Mouse (Mus musculus) midbrain, embryonic 15.5 days (tissue): ENCODE results near the gene Isoc2a. TPM values are rescaled to one million over a fixed set of nuclear protein-coding genes. Genes with fewer than 3 reads are reported as not detected.

Experiments
- ATAC-seq: fragments of 200-750 bp; cut with Nextera tagmentation; replicated peaks from 2 replicates; pipeline ENCODE4 v1.8.0; 2017; ENCODE audit warnings: moderate TSS enrichment
- H3K27ac ChIP-seq: fragments of 300-500 bp; sonication (generic); 2 replicates; pipeline ENCODE4 v1.5.1; 2015; ENCODE audit warnings: mild to moderate bottlenecking, inconsistent platforms
- H3K27me3 ChIP-seq: fragments of 300-500 bp; sonication (generic); replicated peaks from 2 replicates; pipeline ENCODE4 v1.6.1; 2015; ENCODE audit warnings: inconsistent platforms
- H3K36me3 ChIP-seq: fragments of 300-500 bp; sonication (generic); replicated peaks from 2 replicates; pipeline ENCODE4 v1.6.1; 2015; ENCODE audit warnings: inconsistent platforms
- H3K4me1 ChIP-seq: fragments of 300-500 bp; sonication (generic); 2 replicates; pipeline ENCODE4 v1.6.1; 2015; ENCODE audit warnings: inconsistent platforms
- H3K4me2 ChIP-seq: fragments of 300-500 bp; sonication (generic); 2 replicates; pipeline ENCODE4 v1.6.1; 2015; ENCODE audit warnings: inconsistent platforms, mild to moderate bottlenecking, moderate library complexity
- H3K4me3 ChIP-seq: fragments of 300-500 bp; sonication (generic); 2 replicates; pipeline ENCODE4 v1.5.1; 2015; ENCODE audit warnings: mild to moderate bottlenecking, inconsistent platforms
- H3K9ac ChIP-seq: fragments of 300-500 bp; sonication (generic); 2 replicates; pipeline ENCODE4 v1.6.1; 2015; ENCODE audit warnings: mild to moderate bottlenecking, inconsistent platforms
- H3K9me3 ChIP-seq: fragments of 300-500 bp; sonication (generic); 2 replicates; pipeline ENCODE4 v1.6.1; 2016; ENCODE audit warnings: inconsistent platforms
- WGBS: fragments of 180-500 bp; shearing (Covaris S2); methylation state at CpG from one replicate; pipeline ENCODE4 v1.1.7; 2015; ENCODE audit warnings: mixed read lengths; 5-methylcytosine and 5-hydroxymethylcytosine counted together
- polyA plus RNA-seq: library from polyadenylated mRNA; unstranded; fragments of >200 nt; fragmentation: Nextera tagmentation; extraction: Ambion mirVana; gene quantifications from 2 replicates; pipeline ENCODE4 v1.2.1, GENCODE M21; 2015

Gene Isoc2a
- 0.54 and 0.57 TPM in 2 replicates for polyA plus RNA-seq

DNA sequence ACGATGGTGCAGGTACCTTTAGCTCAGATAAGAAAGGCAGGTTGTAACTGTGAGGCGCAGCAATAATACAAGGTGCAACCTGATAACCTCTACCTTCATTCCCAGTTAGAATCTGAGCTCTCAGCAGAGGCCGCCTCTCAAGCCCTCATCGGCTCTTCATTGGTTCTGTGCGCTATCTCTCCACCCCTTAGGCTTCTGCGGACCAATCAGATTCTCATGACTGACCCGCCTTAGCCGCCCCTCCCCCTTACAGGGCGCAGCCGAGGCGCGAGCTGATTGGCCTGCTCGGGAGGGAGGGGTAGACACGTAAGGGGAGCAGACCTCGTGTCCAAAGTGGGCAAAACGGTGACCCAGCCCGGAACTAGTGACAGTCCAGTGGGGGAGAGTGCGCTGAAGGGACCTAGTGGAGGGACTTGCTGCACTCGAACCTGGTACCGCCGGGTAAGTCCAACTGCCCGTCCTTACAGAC lies at the start of gene Isoc2a:
TSS of gene Isoc2a (plus strand) at position 401 of the 469 bp plus-strand sequence.
- Histone ChIP-seq H3K4me1 (peaks cover 15% of the 10 kb centered on the region), H3K27ac (peak within 1 kb of the TSS; percentile 68), H3K36me3 (no peaks in the 10 kb centered on the region), H3K9me3 (no peaks in the 10 kb centered on the region), H3K4me2 (peak within 1 kb of the TSS; percentile 93), H3K4me3 (peak within 1 kb of the TSS; percentile 65), H3K27me3 (0 out of 2 replicates have a peak, but pooled peaks cover 3% of the 10 kb centered on the region), H3K9ac (peak within 1 kb of the TSS; percentile 49)
- 0% methylated on average over 22 of the region's 22 CpGs for WGBS
- ATAC-seq, result peak; percentile 100

DNA sequence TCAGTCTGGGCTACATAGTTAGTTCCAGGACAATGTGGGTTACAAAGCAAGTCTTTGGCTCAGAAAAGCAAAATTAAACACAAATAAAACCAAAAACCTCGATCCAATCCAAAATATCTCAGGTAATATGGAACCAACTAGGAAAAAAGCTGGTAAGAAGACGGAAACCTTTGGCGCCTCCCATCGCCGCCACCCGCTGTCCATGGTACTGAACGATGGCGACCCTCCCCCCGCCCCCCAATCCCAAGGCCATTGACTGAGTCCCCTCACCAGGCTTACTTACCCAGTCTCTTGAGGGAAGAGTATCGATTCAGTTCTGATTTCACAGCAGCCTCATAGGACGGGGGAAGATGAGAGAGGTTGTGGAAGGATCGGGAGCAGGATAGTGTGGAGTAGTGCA lies 46.5 kb upstream of the Isoc2a start:
- no peak overlapping the region for H3K4me3 ChIP-seq
- no peaks in the 10 kb centered on the region for H3K9me3 ChIP-seq
- H3K36me3 ChIP-seq, result peaks cover 15% of the 10 kb centered on the region
- no peak overlapping the region for H3K27ac ChIP-seq
- no peak for ATAC-seq
- 0 out of 2 replicates have a peak, but pooled peaks cover 2% of the 10 kb centered on the region for H3K4me1 ChIP-seq
- WGBS, result 9% methylated on average over 12 of the region's 12 CpGs
- H3K27me3 ChIP-seq, result no peaks in the 10 kb centered on the region
- no peak overlapping the region for H3K4me2 ChIP-seq
- no peak overlapping the region for H3K9ac ChIP-seq

DNA sequence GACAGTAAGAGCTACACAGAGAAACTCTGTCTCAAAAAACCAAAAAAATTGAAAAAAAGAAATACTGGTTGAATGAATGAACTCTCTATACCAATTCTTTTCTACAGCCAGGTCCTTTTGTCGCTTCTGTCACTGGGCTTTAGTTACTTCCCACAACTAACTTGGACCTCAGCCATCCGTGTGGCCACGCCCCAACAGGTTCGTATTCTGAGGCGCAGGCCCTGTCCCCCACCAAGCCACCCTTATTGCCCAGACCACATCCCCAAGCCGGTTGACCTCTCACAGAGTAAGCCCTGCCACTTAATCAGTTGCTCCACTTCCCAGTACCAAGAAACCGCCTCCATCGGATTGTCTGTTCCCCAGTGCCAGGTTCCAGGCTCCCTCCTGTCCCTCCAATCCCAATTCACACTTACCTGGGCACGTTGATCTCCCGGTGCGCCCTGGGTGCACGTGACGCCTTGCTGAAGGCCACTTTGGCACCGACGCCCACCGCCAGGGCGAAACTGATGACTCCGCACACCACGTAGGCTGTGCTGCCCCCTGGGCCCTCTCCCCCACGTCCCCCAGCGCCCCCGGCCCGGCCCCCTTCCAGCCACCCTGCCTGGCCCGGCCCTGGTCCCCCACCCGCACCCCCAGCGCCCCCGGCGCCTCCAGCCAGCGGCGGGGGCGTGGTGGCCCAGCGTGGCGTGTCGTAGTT lies 41.2 kb upstream of the Isoc2a start:
- Histone ChIP-seq H3K4me2 (peak overlapping the region; percentile 59), H3K27ac (peak overlapping the region; percentile 90), H3K9ac (peak overlapping the region; percentile 89), H3K27me3 (no peaks in the 10 kb centered on the region), H3K36me3 (no peaks in the 10 kb centered on the region; the same call in 1 of the 2 replicates), H3K4me3 (peak overlapping the region; percentile 61), H3K4me1 (peaks cover 13% of the 10 kb centered on the region), H3K9me3 (no peaks in the 10 kb centered on the region)
- peak; percentile 31 for ATAC-seq
- 6% methylated on average over 34 of the region's 34 CpGs for WGBS

DNA sequence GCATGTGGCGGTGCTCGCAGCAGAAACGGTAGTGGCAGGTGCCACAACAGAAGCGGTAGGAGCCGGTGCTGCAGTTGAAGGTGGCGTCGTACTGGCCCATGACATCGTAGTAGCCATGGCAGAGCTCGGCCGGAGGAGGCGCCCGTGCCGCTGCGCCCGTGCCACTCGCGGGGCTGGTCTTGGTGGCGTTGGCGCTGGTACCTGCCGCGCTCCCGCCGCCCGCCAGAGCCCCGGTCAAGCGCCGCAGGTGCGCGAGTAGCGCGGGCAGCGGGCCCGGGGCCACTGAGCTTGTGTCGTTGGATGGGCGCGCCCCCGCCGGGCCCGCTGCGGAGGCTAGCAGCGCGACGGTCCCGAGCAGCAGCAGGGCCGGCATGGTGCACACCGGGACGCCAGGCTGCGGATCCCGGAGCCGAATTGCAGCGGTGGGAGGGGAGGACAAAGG lies 40.6 kb upstream of the Isoc2a start:
- peak overlapping the region; percentile 90 for H3K27ac ChIP-seq
- whole genome bisulfite sequencing, result under 1% methylated on average over 48 of the region's 51 CpGs

DNA sequence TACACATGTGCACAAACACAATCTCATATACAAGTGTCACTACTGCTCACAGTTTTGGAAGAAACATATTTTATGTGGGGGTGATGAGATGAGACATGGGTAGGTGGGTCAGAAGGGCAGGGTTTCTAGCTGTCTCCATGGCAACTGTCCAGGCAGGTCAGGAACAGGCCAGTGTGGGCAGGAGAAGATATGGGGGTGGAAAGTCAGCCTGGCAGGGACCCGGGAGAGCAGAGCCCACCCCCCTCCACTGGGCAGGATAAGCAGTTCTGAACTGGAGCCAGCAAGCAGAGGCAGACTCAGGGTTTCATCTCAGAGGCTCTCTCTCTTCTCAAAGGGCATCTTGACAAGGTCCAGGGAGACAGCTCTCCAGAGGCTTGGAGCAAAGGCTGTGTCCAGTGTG lies 39.3 kb upstream of the Isoc2a start:
- Histone ChIP-seq H3K9me3 (no peaks in the 10 kb centered on the region), H3K27ac (no peak overlapping the region), H3K27me3 (no peaks in the 10 kb centered on the region), H3K36me3 (no peaks in the 10 kb centered on the region), H3K4me1 (peaks cover 27% of the 10 kb centered on the region), H3K9ac (no peak overlapping the region), H3K4me3 (0 out of 2 replicates have a peak overlapping the region, but pooled peaks have one; percentile 1), H3K4me2 (no peak overlapping the region)
- ATAC-seq, result no peak
- 10% methylated on average over 1 of the region's 1 CpGs for WGBS

More for the DNA sequence above, 40.6 kb upstream of the Isoc2a start:
- ATAC-seq, result peak; percentile 93
- H3K4me2 ChIP-seq, result peak overlapping the region; percentile 59
- H3K9ac ChIP-seq, result peak overlapping the region; percentile 89
- H3K4me3 ChIP-seq, result peak overlapping the region; percentile 61
- no peaks in the 10 kb centered on the region; the same call in 1 of the 2 replicates for H3K36me3 ChIP-seq
- H3K4me1 ChIP-seq, result peaks cover 14% of the 10 kb centered on the region
- no peaks in the 10 kb centered on the region for H3K9me3 ChIP-seq
- H3K27me3 ChIP-seq, result no peaks in the 10 kb centered on the region

DNA sequence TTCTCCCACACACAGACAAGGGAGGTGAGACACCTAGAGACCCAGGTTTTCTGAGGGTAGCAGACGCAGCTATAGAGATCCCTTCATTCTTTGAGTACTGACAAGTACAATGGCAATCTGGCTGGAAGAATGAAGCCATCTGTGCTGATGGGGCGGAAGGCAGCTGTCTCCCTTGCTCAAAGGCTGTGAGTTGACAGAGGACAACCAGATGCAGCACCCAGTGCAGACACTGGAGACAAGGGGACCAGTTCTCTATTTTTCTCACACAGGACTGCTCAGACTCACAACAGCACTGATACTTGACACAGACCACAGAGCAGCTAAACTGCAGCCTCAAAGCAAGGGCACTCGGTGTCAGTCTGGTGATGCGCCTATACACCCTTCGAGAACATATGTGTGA lies 34.9 kb upstream of the Isoc2a start:
- ATAC-seq, result no peak
- Histone ChIP-seq H3K9ac (peak overlapping the region; percentile 76; the same call in 1 of the 2 replicates), H3K27me3 (no peaks in the 10 kb centered on the region), H3K4me2 (peak overlapping the region; percentile 85), H3K36me3 (no peaks in the 10 kb centered on the region), H3K4me1 (peaks cover 35% of the 10 kb centered on the region), H3K27ac (peak overlapping the region; percentile 90), H3K9me3 (no peaks in the 10 kb centered on the region), H3K4me3 (peak overlapping the region; percentile 81)
- 47% methylated on average over 5 of the region's 5 CpGs for WGBS

DNA sequence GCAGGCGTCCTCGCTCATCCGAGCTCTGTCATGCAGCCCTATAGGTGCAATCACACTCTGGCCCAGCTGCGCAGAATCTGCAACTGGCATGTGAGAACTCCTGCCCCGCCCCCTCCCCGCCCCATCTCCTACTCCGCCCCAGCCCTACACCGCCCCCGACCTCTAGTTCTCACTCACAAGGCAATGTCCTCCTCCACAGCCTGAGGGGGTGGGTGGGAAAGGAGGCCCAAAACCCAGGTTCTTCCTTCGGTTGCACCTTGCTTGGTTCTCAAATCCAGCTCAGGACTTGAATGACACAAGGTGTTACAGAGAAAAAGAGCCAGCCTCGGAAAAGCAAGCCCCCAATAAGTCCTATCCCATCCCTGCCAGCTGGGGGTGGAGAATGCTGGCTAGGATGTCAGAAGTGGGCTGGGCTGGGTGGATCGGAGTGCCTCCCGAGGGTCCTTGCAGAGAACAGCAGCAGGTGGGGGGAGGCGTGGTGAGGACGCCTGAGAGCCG lies 34.3 kb upstream of the Isoc2a start:
- H3K4me1 ChIP-seq, result peaks cover 32% of the 10 kb centered on the region
- peak; percentile 68 for ATAC-seq
- WGBS, result 3% methylated on average over 16 of the region's 16 CpGs
- H3K27me3 ChIP-seq, result no peaks in the 10 kb centered on the region
- H3K27ac ChIP-seq, result peak overlapping the region; percentile 90
- peak overlapping the region; percentile 85 for H3K4me2 ChIP-seq
- no peaks in the 10 kb centered on the region for H3K36me3 ChIP-seq
- H3K9me3 ChIP-seq, result no peaks in the 10 kb centered on the region
- peak overlapping the region; percentile 81 for H3K4me3 ChIP-seq
- H3K9ac ChIP-seq, result peak overlapping the region; percentile 76; the same call in 1 of the 2 replicates

DNA sequence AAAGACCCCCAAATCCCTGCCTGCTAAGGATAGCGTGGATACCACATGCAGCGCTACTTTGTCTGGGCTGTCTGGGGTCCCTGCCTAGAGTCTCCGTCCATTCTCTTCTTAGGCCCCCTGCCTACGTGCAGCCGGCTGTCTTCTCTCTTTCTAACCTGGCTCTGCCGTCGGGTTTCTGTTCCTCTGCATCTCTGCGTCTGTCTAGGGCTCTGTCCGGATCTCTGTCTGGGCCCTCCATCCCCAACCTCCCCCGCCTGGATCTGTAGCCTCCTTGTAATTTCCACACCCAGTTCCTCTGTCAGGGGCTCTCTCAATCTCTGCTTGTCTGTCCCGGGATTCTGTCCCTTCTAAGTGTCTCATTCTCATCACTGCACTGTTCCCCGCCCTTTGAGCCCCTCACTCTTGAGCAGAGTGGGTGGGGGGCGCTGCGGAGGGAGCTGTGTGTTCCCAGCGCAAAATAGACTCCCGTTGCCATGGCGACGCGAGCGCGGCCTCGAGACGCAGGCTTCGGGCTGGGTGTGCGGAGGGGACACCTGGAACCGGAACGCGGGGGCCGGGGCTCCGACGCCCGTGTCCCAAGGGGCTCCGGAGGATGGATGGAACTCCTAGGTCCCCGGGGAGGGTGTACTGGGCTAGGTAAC lies 33.2 kb upstream of the Isoc2a start:
- Histone ChIP-seq H3K9me3 (no peaks in the 10 kb centered on the region), H3K36me3 (no peaks in the 10 kb centered on the region), H3K27me3 (no peaks in the 10 kb centered on the region), H3K27ac (peak overlapping the region; percentile 90), H3K9ac (peak overlapping the region; percentile 76), H3K4me3 (peak overlapping the region; percentile 81), H3K4me1 (peaks cover 29% of the 10 kb centered on the region), H3K4me2 (peak overlapping the region; percentile 85)
- peak; percentile 55 for ATAC-seq
- under 1% methylated on average over 34 of the region's 34 CpGs for WGBS

DNA sequence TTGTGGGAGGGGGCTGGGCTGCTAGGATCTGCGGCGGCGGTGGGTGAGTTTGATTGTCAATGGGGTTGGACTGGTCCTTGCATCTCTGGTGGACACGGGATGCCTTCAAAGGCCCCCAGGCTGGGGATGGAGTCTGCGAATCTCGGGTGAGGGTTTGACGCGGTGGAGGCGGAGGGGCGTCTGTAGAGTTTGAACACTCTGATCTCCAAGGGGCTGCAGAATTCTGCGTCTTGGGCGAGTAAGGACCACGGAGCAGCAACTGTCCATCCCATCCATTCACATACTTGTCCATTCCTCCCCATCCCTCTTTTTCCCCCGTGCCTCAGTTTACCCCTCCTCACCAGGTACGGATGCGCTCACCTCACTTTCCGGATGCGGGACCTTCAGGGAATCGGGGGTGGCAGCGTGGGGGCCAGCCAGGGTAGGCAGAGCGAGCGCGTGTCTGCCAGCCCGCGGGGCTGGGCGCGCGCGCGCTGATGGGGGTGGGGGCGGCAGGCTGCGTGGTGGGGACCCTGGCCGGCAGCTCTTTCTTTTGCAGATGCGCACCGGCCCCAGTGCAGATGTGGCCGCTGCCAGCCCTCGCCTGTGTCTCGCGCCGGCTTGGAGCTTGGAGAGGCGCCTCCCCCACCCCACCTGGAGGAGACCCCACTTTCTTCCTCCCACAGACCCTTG lies 32.6 kb upstream of the Isoc2a start, which contains the start of gene Shisa7:
TSS of gene Shisa7 (minus strand) at position 452 of the 672 bp plus-strand sequence.
- no peaks in the 10 kb centered on the region for H3K36me3 ChIP-seq
- H3K4me2 ChIP-seq, result peak within 1 kb of the TSS; percentile 85
- 1% methylated on average over 40 of the region's 41 CpGs for WGBS
- H3K4me3 ChIP-seq, result peak within 1 kb of the TSS; percentile 81
- H3K27ac ChIP-seq, result peak within 1 kb of the TSS; percentile 90
- H3K4me1 ChIP-seq, result peaks cover 29% of the 10 kb centered on the region
- peak; percentile 81 for ATAC-seq
- H3K9me3 ChIP-seq, result no peaks in the 10 kb centered on the region
- no peaks in the 10 kb centered on the region for H3K27me3 ChIP-seq
- peak within 1 kb of the TSS; percentile 76 for H3K9ac ChIP-seq

DNA sequence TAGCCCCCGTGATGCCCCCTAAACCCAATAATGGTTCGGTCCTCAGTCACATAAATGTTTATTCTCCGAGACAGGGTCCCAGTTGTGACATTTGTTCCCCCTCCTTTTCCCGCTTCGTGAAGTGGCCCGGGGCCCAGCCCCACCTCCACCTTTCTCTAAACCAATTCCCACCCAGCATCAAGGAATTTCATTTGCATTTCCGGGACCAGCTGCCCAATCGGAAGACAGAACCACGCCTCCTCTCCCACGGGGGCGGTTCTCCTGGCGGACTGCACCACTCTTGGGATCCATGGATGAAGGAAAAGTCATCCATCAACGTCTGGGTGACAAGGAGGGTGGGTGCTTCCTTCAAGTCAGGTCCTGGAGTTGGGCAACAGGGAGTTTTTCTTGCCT lies 32.0 kb upstream of the Isoc2a start:
- Histone ChIP-seq H3K27ac (peak overlapping the region; percentile 90), H3K9me3 (no peaks in the 10 kb centered on the region), H3K4me1 (peaks cover 29% of the 10 kb centered on the region), H3K4me2 (peak overlapping the region; percentile 85), H3K4me3 (peak overlapping the region; percentile 81), H3K36me3 (no peaks in the 10 kb centered on the region), H3K9ac (peak overlapping the region; percentile 76), H3K27me3 (no peaks in the 10 kb centered on the region)
- under 1% methylated on average over 13 of the region's 13 CpGs for WGBS
- ATAC-seq, result peak; percentile 86

DNA sequence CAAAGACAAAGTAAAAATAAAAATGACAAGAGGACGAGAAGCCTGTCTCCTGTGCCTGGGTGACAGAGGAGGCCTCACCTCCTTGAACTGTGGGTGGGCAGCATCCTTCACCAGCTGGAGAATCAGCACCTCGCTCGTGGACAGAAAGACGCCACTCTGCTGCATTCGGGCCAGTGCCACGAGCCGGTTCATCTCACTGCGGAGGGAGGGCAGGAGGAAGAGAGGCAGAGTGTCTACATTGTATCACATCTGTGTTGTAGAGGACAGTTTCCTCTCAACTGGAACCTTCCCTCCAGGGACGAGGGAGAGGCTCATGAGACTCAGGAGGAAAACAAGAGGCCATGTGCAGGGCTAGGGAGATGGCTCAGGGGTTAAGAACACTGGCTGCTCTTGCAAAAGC lies 27.6 kb upstream of the Isoc2a start:
- no peak for ATAC-seq
- Histone ChIP-seq H3K9me3 (no peaks in the 10 kb centered on the region), H3K36me3 (no peaks in the 10 kb centered on the region), H3K4me2 (no peak overlapping the region), H3K27ac (no peak overlapping the region), H3K4me1 (no peaks in the 10 kb centered on the region; the same call in 1 of the 2 replicates), H3K27me3 (no peaks in the 10 kb centered on the region), H3K4me3 (no peak overlapping the region), H3K9ac (no peak overlapping the region)
- 54% methylated on average over 9 of the region's 9 CpGs for WGBS
